Mouse (Mus musculus) embryonic fibroblast, embryonic 13.5 days (primary cell): ENCODE results near the gene Sf3b3.

Source experiments
- CTCF ChIP-seq: IDR thresholded peaks from 2 replicates; pipeline ENCODE4 v1.5.1; 2011; ENCODE audit warnings: mild to moderate bottlenecking, control low read depth, low read length, moderate library complexity, borderline replicate concordance; ENCODE audit not compliant: insufficient read depth
- POLR2A ChIP-seq: IDR thresholded peaks from 2 replicates; pipeline ENCODE4 v1.6.1; 2011; ENCODE audit warnings: low read depth, mild to moderate bottlenecking, control low read depth, low read length, moderate library complexity

DNA sequence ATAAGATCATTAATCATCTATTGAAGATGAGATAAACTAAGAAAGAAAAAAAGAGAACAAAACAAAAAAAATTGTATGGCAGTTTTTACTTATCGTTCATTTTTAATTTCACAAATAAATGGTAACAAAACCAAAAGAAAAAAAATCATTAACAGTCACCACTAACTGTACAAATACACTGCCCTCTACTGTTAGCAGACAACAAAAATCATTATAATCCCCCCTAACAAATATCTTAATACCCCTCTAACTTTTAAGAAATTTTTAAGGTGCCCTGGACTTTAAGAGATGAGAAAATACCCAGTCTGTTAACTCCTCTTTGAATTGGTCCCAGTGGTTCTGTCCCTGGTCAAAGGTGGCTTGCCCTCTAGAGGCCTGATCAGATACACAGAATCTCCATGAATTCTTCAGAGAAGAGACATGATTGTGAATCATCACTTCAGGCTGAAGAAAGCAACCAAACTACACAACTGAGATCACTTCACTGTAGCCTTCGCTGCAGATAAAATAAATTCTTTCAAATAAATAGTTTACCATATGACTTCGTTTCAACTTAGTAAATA lies 4.5 kb downstream of the Sf3b3 start:
- TF ChIP-seq POLR2A (no peak), CTCF (no peak)
